Mouse (Mus musculus) testis, adult 2 months (tissue): ENCODE measurements around the gene Dst. TPM values are rescaled to one million over a fixed set of nuclear protein-coding genes. Genes with fewer than 3 reads are reported as not detected.
A peak's percentile ranks its signal among the peaks of the same experiment; 100 is the strongest.

Experiments used
- H3K27ac ChIP-seq: fragments of 200-500 bp; 2 replicates; pipeline ENCODE4 v1.5.1; 2012; ENCODE audit warnings: low read depth, low read length; ENCODE audit not compliant: control insufficient read depth, insufficient read depth
- H3K27me3 ChIP-seq: fragments of 200-500 bp; 2 replicates; pipeline ENCODE4 v1.6.1; 2012; ENCODE audit warnings: mild to moderate bottlenecking, low read length, moderate library complexity; ENCODE audit not compliant: control insufficient read depth, insufficient read depth
- H3K36me3 ChIP-seq: fragments of 200-500 bp; 2 replicates; pipeline ENCODE4 v1.6.1; 2012; ENCODE audit warnings: mild to moderate bottlenecking, low read length; ENCODE audit not compliant: control insufficient read depth, insufficient read depth
- H3K4me1 ChIP-seq: fragments of 200-500 bp; 2 replicates; pipeline ENCODE4 v1.6.1; 2012; ENCODE audit warnings: low read length; ENCODE audit not compliant: control insufficient read depth, insufficient read depth
- H3K4me3 ChIP-seq: fragments of 200-500 bp; 2 replicates; pipeline ENCODE4 v1.5.1; 2012; ENCODE audit warnings: low read depth, mild to moderate bottlenecking, low read length, moderate library complexity, mixed read lengths; ENCODE audit not compliant: control insufficient read depth
- CTCF ChIP-seq: fragments of 200-500 bp; IDR thresholded peaks from 2 replicates; pipeline ENCODE4 v1.5.1; 2012; ENCODE audit warnings: low read depth, mild to moderate bottlenecking, inconsistent platforms, low read length, moderate library complexity; ENCODE audit not compliant: control insufficient read depth, insufficient read depth, insufficient replicate concordance
- POLR2A ChIP-seq: fragments of 200-500 bp; IDR thresholded peaks from 2 replicates; pipeline ENCODE4 v1.6.1; 2012; ENCODE audit warnings: low read depth, mild to moderate bottlenecking, inconsistent platforms, low read length, moderate library complexity; ENCODE audit not compliant: control insufficient read depth
- polyA plus RNA-seq: library from polyadenylated mRNA; depleted of rRNA; stranded (reverse); fragments of >200 nt; gene quantifications from 2 replicates; pipeline ENCODE4 v1.2.3, GENCODE M21; 2012

The Dst gene
- polyA plus RNA-seq, 1 experiment: 33.0 TPM

DNA sequence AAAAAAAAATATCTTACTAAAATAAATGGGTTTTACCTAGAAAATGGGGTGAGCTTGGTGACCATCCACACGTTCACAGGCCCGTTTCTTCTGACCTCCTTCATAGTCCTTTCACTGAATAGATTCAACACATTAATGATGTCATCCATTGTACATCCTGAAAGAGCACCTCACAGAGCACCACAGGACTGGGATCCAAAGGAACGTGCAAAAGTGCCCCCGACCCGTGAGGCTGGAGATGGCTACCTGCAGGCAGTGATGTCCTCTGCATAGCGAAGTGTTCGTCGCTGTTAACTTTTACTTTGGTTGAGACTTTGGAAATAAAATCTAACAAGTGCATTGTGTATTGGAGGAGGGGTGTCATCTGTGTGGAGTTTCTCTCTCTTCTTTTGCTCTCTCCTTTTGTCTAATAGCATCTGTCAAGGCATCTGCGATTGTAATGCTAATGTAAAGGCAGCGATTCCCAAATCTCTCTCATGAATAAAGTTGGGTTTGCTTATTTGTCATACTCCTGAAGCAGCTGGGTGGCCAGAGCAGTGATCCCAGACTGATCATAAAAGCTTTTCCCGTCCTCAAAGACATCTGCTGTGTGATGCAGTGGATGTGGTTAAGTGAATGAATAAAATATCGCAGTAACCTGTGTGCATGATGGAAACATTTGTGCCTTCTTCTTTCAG lies 275.4 kb downstream of the Dst start:
- Histone ChIP-seq H3K4me1 (peaks cover 2% of the 10 kb centered on the region; the same call in 1 of the 2 replicates), H3K27me3 (no peaks in the 10 kb centered on the region), H3K27ac (no peak overlapping the region), H3K4me3 (no peak overlapping the region), H3K36me3 (no peaks in the 10 kb centered on the region)
- TF ChIP-seq CTCF: no peak
- TF ChIP-seq POLR2A: no peak

DNA sequence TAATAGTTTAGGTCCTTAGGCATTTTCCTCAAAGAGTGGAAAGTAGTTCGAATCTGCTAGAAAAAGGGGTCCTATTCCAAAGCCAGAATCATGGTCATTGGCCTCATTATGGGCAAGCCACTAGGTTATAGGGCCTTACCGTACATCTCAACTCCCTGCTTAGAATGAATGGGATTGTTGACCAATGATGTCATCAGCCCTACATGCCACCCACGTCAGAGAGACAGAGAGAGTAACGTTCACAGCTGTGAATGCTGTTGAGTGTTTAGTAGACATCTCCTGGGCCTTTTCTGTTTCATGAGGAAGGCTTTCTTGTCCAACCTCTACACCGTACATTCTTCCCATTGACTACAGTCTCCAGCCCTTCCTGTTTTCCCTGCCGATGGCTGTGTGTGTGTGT lies 276.2 kb downstream of the Dst start:
- no peaks in the 10 kb centered on the region for H3K36me3 ChIP-seq
- H3K27me3 ChIP-seq: no peaks in the 10 kb centered on the region
- no peak overlapping the region for H3K4me3 ChIP-seq
- TF ChIP-seq CTCF: no peak
- TF ChIP-seq POLR2A: no peak
- H3K27ac ChIP-seq: no peak overlapping the region
- no peaks in the 10 kb centered on the region for H3K4me1 ChIP-seq

DNA sequence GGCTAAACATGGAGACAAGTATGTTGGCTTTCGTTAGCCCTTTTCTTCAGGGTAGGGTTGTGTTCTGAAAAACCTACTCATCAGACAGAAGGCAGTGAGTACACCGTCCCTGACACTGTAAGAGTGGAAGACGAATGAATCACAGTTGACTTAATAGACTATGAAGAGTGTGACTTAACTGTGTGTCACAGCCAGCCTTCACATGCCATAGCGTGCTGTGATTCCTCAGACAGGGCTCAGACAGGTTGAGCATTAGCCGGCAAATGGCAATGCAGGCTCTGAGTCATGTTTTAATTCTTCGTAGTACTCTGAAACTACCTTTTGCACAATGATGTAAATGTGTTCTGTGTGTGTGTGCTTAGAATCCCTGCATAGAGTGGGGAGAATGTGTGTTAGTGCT lies 278.0 kb downstream of the Dst start:
- Histone ChIP-seq H3K4me1 (no peaks in the 10 kb centered on the region), H3K4me3 (no peak overlapping the region), H3K27me3 (no peaks in the 10 kb centered on the region), H3K36me3 (no peaks in the 10 kb centered on the region), H3K27ac (no peak overlapping the region)
- TF ChIP-seq POLR2A: no peak
- TF ChIP-seq CTCF: no peak

DNA sequence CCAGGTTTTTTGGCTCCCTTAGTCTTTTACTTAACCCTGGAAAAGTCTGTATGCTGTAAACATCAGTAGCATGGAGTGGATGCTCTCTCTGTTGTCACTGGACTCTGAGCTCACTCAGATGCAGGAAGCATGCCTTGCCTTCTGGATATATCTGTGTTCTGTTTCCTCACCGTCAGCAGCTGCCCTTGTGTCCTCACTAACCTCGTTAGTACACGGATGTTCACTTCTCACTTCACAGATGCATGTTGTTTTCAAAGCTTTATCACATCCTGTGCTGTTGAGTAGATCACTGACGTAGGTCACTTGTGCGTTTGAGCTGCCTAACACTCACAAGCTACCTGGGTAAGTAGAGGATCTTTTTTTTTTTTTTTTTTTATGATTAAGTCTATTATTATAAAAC lies 279.5 kb downstream of the Dst start:
- Histone ChIP-seq H3K36me3 (no peaks in the 10 kb centered on the region), H3K27ac (no peak overlapping the region), H3K4me1 (no peaks in the 10 kb centered on the region), H3K4me3 (no peak overlapping the region), H3K27me3 (no peaks in the 10 kb centered on the region)
- TF ChIP-seq POLR2A (no peak), CTCF (no peak)

DNA sequence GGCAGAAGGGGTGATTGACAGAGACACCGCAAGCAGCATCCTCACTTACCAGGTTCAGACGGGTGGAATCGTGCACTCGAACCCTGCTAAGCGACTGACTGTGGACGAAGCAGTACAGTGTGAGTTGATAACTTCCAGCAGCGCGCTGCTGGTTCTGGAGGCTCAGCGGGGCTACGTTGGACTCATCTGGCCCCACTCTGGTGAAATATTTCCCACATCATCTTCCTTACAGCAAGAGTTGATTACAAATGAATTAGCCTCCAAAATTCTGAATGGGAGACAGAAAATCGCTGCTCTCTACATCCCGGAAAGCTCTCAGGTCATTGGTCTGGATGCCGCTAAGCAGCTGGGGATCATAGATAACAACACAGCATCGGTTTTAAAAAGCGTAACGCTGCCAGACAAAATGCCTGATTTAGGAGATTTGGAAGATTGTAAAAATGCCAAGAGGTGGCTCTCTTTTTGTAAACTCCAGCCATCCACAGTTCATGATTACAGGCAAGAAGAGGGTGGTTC lies 280.8 kb downstream of the Dst start:
- Histone ChIP-seq H3K4me1 (no peaks in the 10 kb centered on the region), H3K27ac (no peak overlapping the region), H3K27me3 (no peaks in the 10 kb centered on the region), H3K36me3 (no peaks in the 10 kb centered on the region), H3K4me3 (no peak overlapping the region)
- TF ChIP-seq CTCF (no peak), POLR2A (no peak)

DNA sequence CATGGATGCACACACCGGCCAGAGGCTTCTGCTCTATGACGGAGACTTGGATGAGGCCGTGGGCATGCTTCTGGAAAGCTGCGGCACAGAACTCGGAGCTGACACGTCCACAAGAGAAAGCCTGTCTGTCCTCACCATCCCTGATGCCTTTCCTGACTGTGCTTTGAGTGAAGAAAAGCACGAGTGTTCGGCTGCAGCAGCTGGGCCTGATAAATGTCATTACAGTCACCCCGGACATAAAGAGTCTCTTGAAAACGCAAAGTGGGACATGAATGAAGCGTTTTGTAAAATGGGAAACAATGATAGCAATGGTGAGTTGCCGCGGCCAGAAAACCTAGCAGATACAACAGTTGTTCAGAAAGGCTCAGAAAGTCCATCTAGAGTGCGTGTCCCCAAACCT lies 281.3 kb downstream of the Dst start:
- H3K27me3 ChIP-seq: no peaks in the 10 kb centered on the region
- no peak for TF ChIP-seq POLR2A
- no peak for TF ChIP-seq CTCF
- H3K27ac ChIP-seq: no peak overlapping the region
- no peaks in the 10 kb centered on the region for H3K36me3 ChIP-seq
- no peak overlapping the region for H3K4me3 ChIP-seq
- no peaks in the 10 kb centered on the region for H3K4me1 ChIP-seq

DNA sequence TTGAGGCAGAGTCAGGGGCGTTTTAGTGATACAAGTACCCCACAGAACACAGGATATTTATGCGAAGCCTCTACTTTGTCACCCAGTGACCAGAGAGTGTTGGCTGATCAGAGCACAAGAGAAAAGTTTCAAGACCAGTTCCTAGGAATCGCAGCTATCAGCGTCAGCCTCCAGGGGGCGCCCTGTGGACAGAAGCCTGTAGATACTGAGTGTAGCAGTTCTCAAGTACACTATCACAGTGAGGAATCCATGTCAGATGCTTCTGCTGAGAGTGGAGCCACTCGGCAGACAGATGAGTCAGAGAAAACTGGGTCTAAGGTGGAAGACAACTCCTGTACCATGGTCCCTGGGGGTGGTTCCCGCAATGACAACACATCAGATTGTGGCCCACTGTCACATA lies 281.9 kb downstream of the Dst start:
- TF ChIP-seq CTCF (peak; percentile 72; the same call in 1 of the 2 replicates), POLR2A (no peak)
- H3K36me3 ChIP-seq: no peaks in the 10 kb centered on the region
- H3K4me3 ChIP-seq: no peak overlapping the region
- H3K27me3 ChIP-seq: no peaks in the 10 kb centered on the region
- H3K4me1 ChIP-seq: no peaks in the 10 kb centered on the region
- no peak overlapping the region for H3K27ac ChIP-seq
